Comparison of ENCODE assay signal across 8 mouse cellular contexts in the genomic region with DNA sequence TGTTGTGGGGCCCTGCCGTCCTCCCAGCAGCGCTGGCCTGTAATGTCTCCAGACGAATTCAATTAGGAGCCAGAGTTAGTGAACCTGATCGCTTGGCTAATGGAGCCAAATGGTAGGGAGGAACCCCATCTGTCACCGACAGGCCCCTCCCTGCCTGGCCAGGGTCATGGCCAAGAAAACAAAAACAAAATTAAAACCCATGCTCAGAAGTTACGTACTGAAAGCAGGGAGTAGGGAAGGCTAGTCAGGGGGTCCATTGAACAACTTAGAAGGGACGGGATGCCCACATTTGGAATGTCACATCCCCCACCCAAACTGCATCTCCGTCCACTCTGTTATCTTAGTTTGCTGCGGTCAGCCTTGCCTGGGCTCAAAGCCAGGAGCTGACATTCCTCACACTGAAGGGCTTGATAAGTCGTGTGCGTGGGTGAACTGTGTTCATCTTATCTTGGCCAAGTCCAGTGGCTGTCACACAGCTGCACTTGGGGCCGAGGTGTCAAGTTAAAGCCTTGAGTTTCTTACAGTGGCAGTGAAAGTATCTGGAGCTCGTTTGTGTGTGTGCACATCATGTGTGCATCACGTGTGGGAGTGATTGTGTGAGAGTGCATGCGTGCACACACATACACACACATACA. TPM values are rescaled to one million over a fixed set of nuclear protein-coding genes. Genes with fewer than 3 reads are reported as not detected.
A peak's percentile ranks its signal among the peaks of the same experiment; 100 is the strongest.
DNase-seq lines count a peak whose midpoint lies in the region; ATAC-seq and TF ChIP-seq lines count a peak whose summit lies in the region.

No protein-coding gene starts in this region.

- H3K4me3 ChIP-seq in heart, postnatal 0 days (ENCODE audit: low read depth, low read length) = no peak overlapping the region
- no peak overlapping the region for H3K4me3 ChIP-seq in limb, embryonic 11.5 days (ENCODE audit: low read depth, low read length)

- TF ChIP-seq EP300 in heart, postnatal 0 days (IDR thresholded peaks at IDR 0.05; ENCODE audit: low read depth) = peak; percentile 85; the same call in 1 of the 2 replicates

- WGBS in heart, postnatal 0 days = 7% methylated on average over 15 of the region's 15 CpGs
- 29% methylated on average over 15 of the region's 15 CpGs for WGBS in limb, embryonic 11.5 days

- H3K9me3 ChIP-seq in heart, postnatal 0 days (replicated peaks; ENCODE audit: control insufficient read depth, low read length) = no peaks in the 10 kb centered on the region
- no peaks in the 10 kb centered on the region for H3K9me3 ChIP-seq in limb, embryonic 11.5 days (ENCODE audit: control insufficient read depth, low read length)

- peaks cover 41% of the 10 kb centered on the region for H3K4me1 ChIP-seq in heart, postnatal 0 days (ENCODE audit: control insufficient read depth, insufficient read depth)
- H3K4me1 ChIP-seq in limb, embryonic 11.5 days (ENCODE audit: control insufficient read depth, insufficient read depth, low read length) = peaks cover 9% of the 10 kb centered on the region

- H3K4me2 ChIP-seq in heart, postnatal 0 days (ENCODE audit: low read depth, low read length) = 0 out of 2 replicates have a peak overlapping the region, but pooled peaks have one; percentile 24
- no peak overlapping the region for H3K4me2 ChIP-seq in limb, embryonic 11.5 days (ENCODE audit: low read depth, severe bottlenecking)

- H3K36me3 ChIP-seq in heart, postnatal 0 days (replicated peaks; ENCODE audit: control insufficient read depth, insufficient read depth, low read length) = no peaks in the 10 kb centered on the region
- H3K36me3 ChIP-seq in limb, embryonic 11.5 days (ENCODE audit: control insufficient read depth, insufficient read depth, low read length) = no peaks in the 10 kb centered on the region

- no peak for TF ChIP-seq CTCF in heart, postnatal 0 days (IDR thresholded peaks at IDR 0.05; ENCODE audit: low read depth)

- peak; percentile 34 for DNase-seq in lung, postnatal 10 days
- no peak for DNase-seq in lung, adult 18-20 months
- peak; percentile 64 for DNase-seq in embryo, embryonic 10.5 days (ENCODE audit: low spot score)
- DNase-seq in heart, postnatal 0 days (ENCODE audit: low spot score) = peak; percentile 85
- DNase-seq in limb, embryonic 11.5 days (ENCODE audit: low spot score) = peak; percentile 23
- no peak for DNase-seq in frontal cortex, postnatal 14 days (ENCODE audit: low spot score in 2 of 2)
- no peak for DNase-seq in left cerebral cortex, adult 11 months (ENCODE audit: low spot score)
- no peak for DNase-seq in spleen, postnatal 4 days (ENCODE audit: low spot score in 2 of 2)

- H3K9ac ChIP-seq in heart, postnatal 0 days (replicated peaks; ENCODE audit: low read depth, low read length) = no peak overlapping the region
- no peak overlapping the region for H3K9ac ChIP-seq in limb, embryonic 11.5 days (ENCODE audit: low read length)

- peak overlapping the region; percentile 82 for H3K27ac ChIP-seq in heart, postnatal 0 days (ENCODE audit: low read depth)
- no peak overlapping the region for H3K27ac ChIP-seq in limb, embryonic 11.5 days (replicated peaks; ENCODE audit: low read depth, low read length)

- no peaks in the 10 kb centered on the region for H3K27me3 ChIP-seq in heart, postnatal 0 days (ENCODE audit: control insufficient read depth, insufficient read depth, low read length)
- no peaks in the 10 kb centered on the region for H3K27me3 ChIP-seq in limb, embryonic 11.5 days (ENCODE audit: control insufficient read depth, insufficient read depth, low read length)

- ATAC-seq in heart, postnatal 0 days (ENCODE audit: insufficient read depth, low read depth) = peak; percentile 82
- peak; percentile 31; the same call in 1 of the 2 replicates for ATAC-seq in limb, embryonic 11.5 days (ENCODE audit: insufficient number of reproducible peaks, low FRiP score, low TSS enrichment, low read depth)

RNA-seq across cellular contexts. Expression of a gene that starts 53.2 kb away (rescaled TPM):
- total RNA-seq in heart, postnatal 0 days (2014; rRNA removed; ENCODE audit: low replicate concordance) = 82.7 and 96.1 TPM in 2 replicates
- polyA plus RNA-seq in heart, postnatal 0 days (2015; fragmentation: Nextera tagmentation; extraction: Ambion mirVana) = 11.5 and 16.8 TPM in 2 replicates
- polyA plus RNA-seq in limb, embryonic 11.5 days (2014; fragmentation: Nextera tagmentation; extraction: Ambion mirVana) = 0.04 TPM in 1 of 2 replicates, not detected in the other

Comparison
In these comparisons a context has a peak if more than half of its experiments do, and no peak if none do; other contexts are left out.
1. DNase-seq: peak in lung, postnatal 10 days (single experiment), embryo, embryonic 10.5 days (single experiment), heart, postnatal 0 days (single experiment) and limb, embryonic 11.5 days (single experiment); none in lung, adult 18-20 months (0 of 2), frontal cortex, postnatal 14 days (0 of 2), left cerebral cortex, adult 11 months (single experiment) and spleen, postnatal 4 days (0 of 2).
2. RNA of a gene that starts 53.2 kb away (polyA plus RNA-seq): 11.5 to 16.8 TPM in heart, postnatal 0 days; 0.04 TPM in limb, embryonic 11.5 days; every median in the first group is over 10 times any median in the second.